ENCODE assay signal across 30 mouse cellular contexts in genomic region chr8:66094152-66094551, GRCm38 (mm10).
DNase-seq lines count a peak whose midpoint lies in the region; ATAC-seq and TF ChIP-seq lines count a peak whose summit lies in the region.
"Had no signal": no experiment of that assay in that cellular context is flagged by ENCODE, and none has a peak within 500 bp of the region (broad histone marks: within the 10 kb centered on the region; RNA-seq: fewer than 3 reads in every experiment).

No protein-coding gene starts in this region.

- intact Hi-C loops in left cerebral cortex, adult 2 months (cut with DNase I) = no loop called here
- intact Hi-C loops in left cerebral cortex, postnatal 36 days (cut with DNase I) = no loop called here

- H3K27me3 ChIP-seq in midbrain, embryonic 11.5 days (ENCODE audit: control insufficient read depth, insufficient read depth, low read length) = no peaks in the 10 kb centered on the region
- H3K27me3 ChIP-seq: CH12.LX; embryonic facial prominence, embryonic 12.5 days; embryonic facial prominence, embryonic 15.5 days; heart, embryonic 12.5 days; heart, embryonic 15.5 days; hindbrain, embryonic 13.5 days had no signal

- peak; percentile 28 to 48 for DNase-seq in frontal cortex, adult 2 months (ENCODE audit: extremely low spot score in 1 of 2, low spot score in 1 of 2)
- no peak for DNase-seq in frontal cortex, postnatal 14 days (ENCODE audit: low spot score in 2 of 2)
- no peak for DNase-seq in left cerebral cortex, adult 2 months (ENCODE audit: extremely low spot score in 1 of 2, low spot score in 2 of 2)
- no peak for DNase-seq in left cerebral cortex, postnatal 36 days (ENCODE audit: low spot score in 2 of 2)
- DNase-seq in right cerebral cortex, adult 18-20 months = peak; percentile 23
- no peak for DNase-seq in right cerebral cortex, postnatal 4 days
- no peak for DNase-seq in midbrain, embryonic 11.5 days (ENCODE audit: low spot score, missing footprints)
- DNase-seq: adrenal gland, postnatal 10 days; adrenal gland, postnatal 36 days; B cell, adult 2 months; cerebellum, adult 11 months; cerebellum, adult 2 months; cerebellum, adult 9-11 months; cerebellum, postnatal 25 days; forebrain, postnatal 0 days; gastrocnemius, postnatal 25 days; heart, adult 18-20 months; heart, postnatal 10 days; heart, postnatal 36 days had no signal

- H3K4me1 ChIP-seq in midbrain, embryonic 11.5 days (ENCODE audit: control insufficient read depth, insufficient read depth, low read length) = no peaks in the 10 kb centered on the region
- H3K4me1 ChIP-seq: embryonic facial prominence, embryonic 12.5 days; embryonic facial prominence, embryonic 15.5 days; heart, embryonic 12.5 days; heart, embryonic 15.5 days; hindbrain, embryonic 10.5 days; hindbrain, embryonic 13.5 days had no signal

- TF ChIP-seq CTCF in left cerebral cortex, adult 2 months (IDR thresholded peaks at IDR 0.05) = no peak

- H3K4me3 ChIP-seq in left cerebral cortex, adult 2 months = no peak overlapping the region
- H3K4me3 ChIP-seq in midbrain, embryonic 11.5 days (ENCODE audit: low read depth, low read length) = no peak overlapping the region
- H3K4me3 ChIP-seq: embryonic facial prominence, embryonic 12.5 days; embryonic facial prominence, embryonic 15.5 days; heart, embryonic 12.5 days; heart, embryonic 15.5 days; hindbrain, embryonic 10.5 days; hindbrain, embryonic 13.5 days had no signal

- no peaks in the 10 kb centered on the region for H3K9me3 ChIP-seq in midbrain, embryonic 11.5 days (ENCODE audit: control insufficient read depth, low read length)
- H3K9me3 ChIP-seq: embryonic facial prominence, embryonic 12.5 days; embryonic facial prominence, embryonic 15.5 days; G1E; heart, embryonic 12.5 days; heart, embryonic 15.5 days; hindbrain, embryonic 10.5 days; hindbrain, embryonic 13.5 days had no signal

- H3K4me2 ChIP-seq in midbrain, embryonic 11.5 days = no peak overlapping the region
- H3K4me2 ChIP-seq: embryonic facial prominence, embryonic 12.5 days; embryonic facial prominence, embryonic 15.5 days; heart, embryonic 12.5 days; heart, embryonic 15.5 days; hindbrain, embryonic 13.5 days had no signal

- H3K27ac ChIP-seq in left cerebral cortex, adult 2 months = peak overlapping the region; percentile 36; the same call in 1 of the 2 replicates
- no peak overlapping the region for H3K27ac ChIP-seq in midbrain, embryonic 11.5 days (ENCODE audit: low read depth, low read length)
- H3K27ac ChIP-seq: embryonic facial prominence, embryonic 12.5 days; embryonic facial prominence, embryonic 15.5 days; heart, embryonic 15.5 days; hindbrain, embryonic 10.5 days; hindbrain, embryonic 13.5 days had no signal

- WGBS in midbrain, embryonic 11.5 days = 91% methylated on average over 3 of the region's 3 CpGs

- H3K9ac ChIP-seq in midbrain, embryonic 11.5 days (ENCODE audit: low read length) = no peak overlapping the region
- H3K9ac ChIP-seq: embryonic facial prominence, embryonic 12.5 days; embryonic facial prominence, embryonic 15.5 days; forebrain, postnatal 0 days; heart, embryonic 12.5 days; heart, embryonic 15.5 days; hindbrain, embryonic 13.5 days had no signal

- no peaks in the 10 kb centered on the region for H3K36me3 ChIP-seq in midbrain, embryonic 11.5 days (ENCODE audit: control insufficient read depth, insufficient read depth, low read length)
- H3K36me3 ChIP-seq: embryonic facial prominence, embryonic 12.5 days; embryonic facial prominence, embryonic 15.5 days; G1E; heart, embryonic 12.5 days; heart, embryonic 15.5 days; hindbrain, embryonic 10.5 days; hindbrain, embryonic 13.5 days had no signal

- ATAC-seq in midbrain, embryonic 11.5 days (ENCODE audit: low FRiP score) = no peak
- ATAC-seq: forebrain, embryonic 14.5 days; forebrain, postnatal 0 days; hindbrain, embryonic 16.5 days; Patski had no signal

Comparison
In these comparisons a context has a peak if more than half of its experiments do, and no peak if none do; other contexts are left out.
1. DNase-seq: peak in frontal cortex, adult 2 months (2 of 2) and right cerebral cortex, adult 18-20 months (single experiment); none in frontal cortex, postnatal 14 days (0 of 2), left cerebral cortex, adult 2 months (0 of 2), left cerebral cortex, postnatal 36 days (0 of 2), right cerebral cortex, postnatal 4 days (single experiment) and midbrain, embryonic 11.5 days (single experiment).